Mouse (Mus musculus): ENCODE data around the gene Ifi204. TPM values are rescaled to one million over a fixed set of nuclear protein-coding genes. Genes with fewer than 3 reads are reported as not detected.

The Ifi204 gene
- polyA plus RNA-seq, 1 experiment from 2014 or later, result 3.1 TPM

- Histone ChIP-seq H3K4me3 (replicated peaks) (no peak overlapping the region), H3K9me3 (replicated peaks) (no peaks in the 10 kb centered on the region), H3K27ac (replicated peaks) (no peak overlapping the region), H3K36me3 (no peaks in the 10 kb centered on the region), H3K9ac (no peak overlapping the region), H3K4me1 (no peaks in the 10 kb centered on the region), H3K27me3 (no peaks in the 10 kb centered on the region), H3K4me2 (replicated peaks) (no peak overlapping the region)
- WGBS, result 19% methylated on average over 7 of the region's 7 CpGs
- no peak for ATAC-seq (ENCODE audit: insufficient number of reproducible peaks, low FRiP score, low TSS enrichment, low read depth)
These were observed 33.5 kb downstream of the Ifi204 start for GRCm38 (mm10) chr1:173733219-173733618.

Other genes starting within 250 kb of the Ifi204 start
- not detected in 2 replicates for gene Ifi214, start 231.0 kb downstream of the Ifi204 start, polyA plus RNA-seq (2015; fragmentation: Nextera tagmentation; extraction: Ambion mirVana)
- gene Ifi213, start 167.7 kb downstream of the Ifi204 start, polyA plus RNA-seq (2015; fragmentation: Nextera tagmentation; extraction: Ambion mirVana), result 0.15 and 0.29 TPM in 2 replicates
- gene Ifi209, start 136.0 kb downstream of the Ifi204 start, polyA plus RNA-seq (2015; fragmentation: Nextera tagmentation; extraction: Ambion mirVana), result 0.55 and 0.65 TPM in 2 replicates
- gene Ifi208, start 93.3 kb downstream of the Ifi204 start, polyA plus RNA-seq (2015; fragmentation: Nextera tagmentation; extraction: Ambion mirVana), result 0.08 TPM in 1 of 2 replicates, not detected in the other
- 1.5 and 1.6 TPM in 2 replicates for gene Ifi207, start 25.2 kb downstream of the Ifi204 start, polyA plus RNA-seq (2015; fragmentation: Nextera tagmentation; extraction: Ambion mirVana)
- gene Ifi211, start 146.1 kb upstream of the Ifi204 start, polyA plus RNA-seq (2015; fragmentation: Nextera tagmentation; extraction: Ambion mirVana), result 0.66 and 1.5 TPM in 2 replicates
- gene Mndal, start 175.5 kb upstream of the Ifi204 start, polyA plus RNA-seq (2015; fragmentation: Nextera tagmentation; extraction: Ambion mirVana), result 2.0 and 2.9 TPM in 2 replicates
- gene Ifi203, start 175.7 kb upstream of the Ifi204 start, polyA plus RNA-seq (2015; fragmentation: Nextera tagmentation; extraction: Ambion mirVana), result 0.85 and 1.3 TPM in 2 replicates
- 2.7 and 3.0 TPM in 2 replicates for gene Ifi202b, start 215.8 kb upstream of the Ifi204 start, polyA plus RNA-seq (2015; fragmentation: Nextera tagmentation; extraction: Ambion mirVana)

All from embryonic facial prominence, embryonic 15.5 days (tissue).